Mouse (Mus musculus) G1E (cell line): ENCODE results near the gene Ptpn14.

Experiments used
- CTCF ChIP-seq: IDR thresholded peaks from 2 replicates; pipeline ENCODE4 v1.5.1; 2012; ENCODE audit warnings: low read depth, low read length, inconsistent platforms, mixed read lengths
- TAL1 ChIP-seq: conservative IDR thresholded peaks from 2 replicates; pipeline ENCODE4 v1.6.1; 2012; ENCODE audit warnings: low read depth, low read length, inconsistent platforms, mixed read lengths

DNA sequence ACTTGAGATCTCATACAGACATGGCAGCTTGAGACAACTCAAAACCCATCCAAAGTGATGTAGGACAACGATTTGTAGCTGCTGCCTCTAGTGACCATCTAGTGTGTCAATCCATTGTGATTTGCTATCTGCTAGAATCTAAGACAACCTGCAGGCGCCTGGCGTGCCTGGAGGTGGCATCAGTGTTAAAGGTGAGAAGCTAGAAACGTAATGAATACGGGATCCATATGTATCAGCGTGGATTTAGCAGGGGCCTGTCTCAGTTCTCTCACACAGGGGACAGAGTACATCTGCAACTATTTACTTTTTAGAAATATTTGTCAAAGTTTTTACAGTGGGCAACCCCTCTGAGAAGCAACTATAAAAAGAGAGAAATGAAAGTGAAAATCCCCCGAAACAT lies 24.9 kb upstream of the Ptpn14 start:
- TF ChIP-seq CTCF (no peak), TAL1 (no peak)
